Mouse (Mus musculus): ENCODE data around the gene Slc39a11. TPM values are rescaled to one million over a fixed set of nuclear protein-coding genes. Genes with fewer than 3 reads are reported as not detected.

Slc39a11 gene
- total RNA-seq, 2 experiments from 2014 or later: 2.6 to 3.9 TPM

GRCm38 (mm10) chr11:113554701-113555360 lies 95.0 kb downstream of the Slc39a11 start:
- DNase-seq: no peak
- intact Hi-C loops (cut with DNase I): no loop called here

- no peak for DNase-seq
- intact Hi-C loops (cut with DNase I): no loop called here
Observed at GRCm38 (mm10) chr11:113554194-113554593, 95.7 kb downstream of the Slc39a11 start.

DNA sequence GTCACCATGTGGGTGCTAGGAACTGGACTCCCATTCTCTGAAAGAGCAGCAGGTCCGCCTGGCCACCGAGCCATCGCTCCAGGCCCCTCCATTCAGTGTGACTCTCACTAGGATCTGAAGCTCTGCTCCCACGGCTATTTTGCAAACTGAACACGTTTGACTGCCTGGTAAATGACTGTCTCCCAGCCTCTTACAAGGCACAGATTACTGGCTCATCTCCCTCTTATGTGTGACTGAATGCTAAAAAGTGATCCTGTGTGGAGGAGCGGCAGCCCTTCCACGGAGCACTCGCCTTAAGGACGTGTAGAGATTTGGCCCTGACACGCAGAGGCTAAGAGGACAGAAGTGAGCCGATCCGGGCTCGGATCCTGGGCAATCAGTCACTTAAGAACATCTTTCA lies 96.3 kb downstream of the Slc39a11 start:
- no peak for DNase-seq
- intact Hi-C loops (cut with DNase I): no loop called here

GRCm38 (mm10) chr11:113552539-113552938 lies 97.3 kb downstream of the Slc39a11 start:
- intact Hi-C loops (cut with DNase I): no loop called here
- DNase-seq: no peak

GRCm38 (mm10) chr11:113546217-113546877 lies 103.5 kb downstream of the Slc39a11 start:
- DNase-seq: no peak
- intact Hi-C loops (cut with DNase I): no loop called here

DNA sequence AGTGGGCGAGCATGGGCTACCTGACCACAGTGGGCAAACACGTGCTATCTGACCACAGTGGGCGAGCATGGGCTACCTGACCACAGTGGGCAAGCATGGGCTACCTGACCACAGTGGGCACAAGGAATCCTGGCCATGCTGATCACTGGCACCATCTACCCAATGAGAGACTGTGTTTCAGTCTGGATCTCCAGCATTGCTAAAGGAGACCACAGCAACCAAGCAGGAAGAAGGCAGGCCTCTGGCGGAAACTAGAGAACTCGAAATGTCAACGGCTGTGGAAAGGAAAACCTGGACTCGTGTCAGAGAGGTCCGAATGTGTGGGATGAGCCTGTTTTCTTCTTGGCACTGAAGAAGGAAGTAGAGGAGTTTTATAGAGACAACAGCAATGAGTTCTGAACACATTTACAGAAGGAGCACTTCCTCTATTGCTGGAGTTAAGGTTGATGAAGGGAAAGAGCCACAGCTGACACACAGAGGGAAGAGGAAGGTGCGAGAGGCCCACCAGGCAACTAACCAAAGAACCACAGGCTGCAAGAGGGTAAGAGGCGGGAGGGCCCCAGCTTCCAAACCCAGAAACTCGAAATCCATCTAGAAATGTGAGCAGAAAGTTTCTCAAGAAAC lies 105.8 kb downstream of the Slc39a11 start:
- DNase-seq: no peak

DNA sequence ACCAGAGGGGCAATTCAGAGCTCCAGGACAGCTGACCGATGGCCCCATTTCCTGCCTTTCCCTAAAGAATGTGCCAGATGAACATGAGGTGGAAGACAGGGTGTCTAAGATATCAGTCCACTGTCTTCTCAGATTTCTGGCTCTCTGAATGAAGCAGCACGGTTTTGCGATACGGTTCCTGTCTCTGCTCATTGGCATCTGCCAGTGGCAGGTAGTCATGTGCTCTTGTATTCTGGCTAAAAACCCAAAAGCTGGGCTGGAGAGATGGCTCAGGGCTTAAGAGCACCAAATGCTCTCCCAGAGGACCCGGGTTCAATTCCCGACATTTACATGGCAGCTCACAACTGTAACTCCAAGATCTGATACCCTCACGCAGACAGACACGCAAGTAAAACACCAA lies 108.8 kb downstream of the Slc39a11 start:
- intact Hi-C loops (cut with DNase I): no loop called here

More for the DNA sequence above, 105.8 kb downstream of the Slc39a11 start:
- intact Hi-C loops (cut with DNase I): no loop called here

GRCm38 (mm10) chr11:113539502-113540209 lies 110.2 kb downstream of the Slc39a11 start:
- peak; percentile 15 to 45 for DNase-seq
- intact Hi-C loops (cut with DNase I): no loop called here

More for the DNA sequence above, 108.8 kb downstream of the Slc39a11 start:
- DNase-seq: no peak

- intact Hi-C loops (cut with DNase I): no loop called here
- DNase-seq: no peak
Observed at GRCm38 (mm10) chr11:113539079-113539478, 110.8 kb downstream of the Slc39a11 start.

DNA sequence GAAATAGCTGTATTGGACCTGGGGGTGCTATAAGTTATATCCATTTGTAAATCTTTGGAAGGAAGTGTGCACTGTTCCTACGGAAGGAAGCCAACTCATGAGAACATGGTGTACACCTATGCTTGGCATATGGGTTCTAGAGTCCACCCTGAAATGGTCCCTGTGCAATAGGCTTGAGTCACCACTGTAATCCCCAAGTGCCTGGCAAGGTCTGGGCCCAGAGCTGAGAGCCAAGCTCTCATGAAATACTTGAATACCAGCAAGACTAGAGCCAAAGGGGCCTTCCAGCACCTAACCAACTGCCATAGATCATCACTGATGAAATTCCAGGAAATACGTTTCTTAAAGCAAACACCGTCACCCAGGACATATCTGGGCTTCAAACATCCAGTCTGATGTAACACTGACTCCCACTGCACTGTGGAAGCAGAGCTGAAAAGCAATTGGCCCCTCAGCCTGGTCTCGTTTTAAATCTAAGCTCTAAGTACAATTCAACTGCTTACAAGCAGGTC lies 111.4 kb downstream of the Slc39a11 start:
- no peak for DNase-seq
- intact Hi-C loops (cut with DNase I): no loop called here

DNA sequence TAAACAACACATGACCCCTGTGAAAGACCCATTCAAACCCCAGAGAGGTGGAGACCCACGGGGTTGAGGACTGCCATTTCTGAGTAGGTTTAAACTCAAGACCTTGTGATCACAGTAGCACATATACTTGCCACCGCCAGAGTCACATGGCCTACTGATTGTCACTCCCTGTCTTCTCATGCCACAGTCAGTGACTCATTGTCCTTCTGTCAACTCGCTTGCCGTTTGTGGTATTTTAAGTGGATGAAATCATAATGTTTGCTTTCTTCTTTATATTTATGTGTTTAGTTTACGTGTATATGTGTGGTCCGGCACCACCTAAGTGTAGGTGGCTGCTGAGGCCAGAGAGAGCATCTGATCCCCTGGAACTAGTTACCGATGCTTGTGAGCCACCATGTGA lies 112.2 kb downstream of the Slc39a11 start:
- intact Hi-C loops (cut with DNase I): no loop called here
- DNase-seq: no peak

- no peak for DNase-seq
- intact Hi-C loops (cut with DNase I): no loop called here
Observed at GRCm38 (mm10) chr11:113537199-113537586, 112.7 kb downstream of the Slc39a11 start.

DNA sequence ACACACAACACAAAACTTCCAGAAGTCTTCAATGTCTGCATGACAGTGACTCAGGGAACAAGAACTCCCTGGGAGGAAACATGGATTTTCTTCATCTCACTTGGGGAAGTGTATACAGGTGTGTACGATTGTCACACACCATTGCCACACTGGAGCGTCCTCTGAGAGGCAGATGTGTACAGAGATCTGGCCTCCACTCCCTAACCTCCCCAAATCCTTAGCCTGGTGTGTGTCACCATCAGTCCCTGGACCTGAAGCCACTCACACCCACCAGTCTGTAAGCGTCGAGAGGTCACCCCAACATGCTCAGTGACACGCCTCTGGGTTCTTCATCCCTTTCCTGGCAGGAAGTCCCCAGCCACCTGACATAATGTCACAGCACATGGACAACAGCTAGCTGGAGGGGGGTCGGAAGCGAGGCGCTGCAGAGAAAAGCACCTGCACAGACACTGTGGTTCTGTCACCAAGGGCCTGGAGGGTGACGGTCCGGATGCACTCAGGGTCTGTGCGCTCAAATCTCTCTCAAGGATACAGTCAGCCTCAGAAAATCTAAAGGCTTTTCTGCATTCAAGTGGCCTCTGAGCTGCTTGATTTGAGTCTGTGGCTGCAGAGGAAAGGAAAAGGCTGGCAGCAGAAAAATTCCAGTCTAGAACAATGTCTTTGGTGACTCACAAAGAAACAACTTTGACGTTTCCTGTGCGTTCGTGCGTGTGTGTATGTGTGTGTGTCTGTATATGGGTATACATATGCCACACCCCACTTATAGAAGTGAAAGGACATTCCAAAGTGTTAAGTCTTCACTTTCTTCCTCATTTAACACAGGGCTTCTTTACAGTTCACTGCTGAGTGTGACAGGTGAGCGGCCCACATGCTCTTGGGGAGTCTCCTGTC lies 113.3 kb downstream of the Slc39a11 start:
- intact Hi-C loops (cut with DNase I): no loop called here
- no peak for DNase-seq

- no peak for DNase-seq
- intact Hi-C loops (cut with DNase I): no loop called here
Observed at GRCm38 (mm10) chr11:113534341-113534740, 115.5 kb downstream of the Slc39a11 start.

DNA sequence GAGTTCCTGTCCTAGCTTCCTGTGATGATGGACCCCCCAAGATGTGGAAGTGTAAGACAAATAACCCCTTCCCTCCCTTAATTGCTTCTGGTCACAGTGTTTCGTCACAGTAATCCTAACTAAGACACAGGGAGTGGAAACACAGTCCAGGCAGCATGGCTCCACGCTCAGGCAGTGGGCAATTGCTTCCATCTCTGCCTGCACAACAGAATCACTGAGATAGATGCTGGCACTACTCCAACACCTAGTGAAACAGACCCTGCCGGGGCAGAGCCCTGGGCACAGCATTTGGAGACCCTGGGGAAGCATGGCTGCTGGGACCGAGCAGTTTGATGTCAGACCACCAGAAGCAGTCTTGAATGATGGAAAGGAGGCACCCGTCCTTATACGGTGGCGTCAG lies 115.9 kb downstream of the Slc39a11 start:
- DNase-seq: no peak
- intact Hi-C loops (cut with DNase I): no loop called here

- no peak for DNase-seq
- intact Hi-C loops (cut with DNase I): no loop called here
Observed at GRCm38 (mm10) chr11:113528391-113528790, 121.5 kb downstream of the Slc39a11 start.

DNA sequence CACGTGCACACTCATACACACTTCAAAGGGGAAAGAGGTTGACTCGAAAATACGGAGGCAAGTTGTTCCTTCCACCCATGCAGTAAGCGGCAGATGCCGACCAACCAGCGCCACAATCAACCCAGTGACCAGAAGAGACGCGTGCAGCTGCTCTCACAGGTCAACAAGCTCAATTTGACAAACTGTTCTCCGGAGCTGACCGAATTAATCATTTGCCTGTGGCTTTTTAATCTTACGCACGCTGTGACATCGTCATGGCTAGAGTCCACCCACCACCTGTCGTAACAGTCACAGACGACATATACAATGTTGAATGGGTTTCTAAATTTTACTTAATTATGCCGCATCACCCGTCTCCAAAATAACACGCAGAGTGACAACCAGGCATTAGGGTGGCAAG lies 124.1 kb downstream of the Slc39a11 start:
- intact Hi-C loops (cut with DNase I): no loop called here
- DNase-seq: no peak

- intact Hi-C loops (cut with DNase I): no loop called here
- DNase-seq: no peak
Observed at GRCm38 (mm10) chr11:113522726-113523125, 127.2 kb downstream of the Slc39a11 start.

GRCm38 (mm10) chr11:113521469-113522190 lies 128.2 kb downstream of the Slc39a11 start:
- DNase-seq: no peak
- intact Hi-C loops (cut with DNase I): no loop called here

All from heart, postnatal 36 days (tissue).